Mouse (Mus musculus) bone marrow macrophage, adult 2 months (primary cell): ENCODE results near the gene Pgr.

Experiments used
- CTCF ChIP-seq: IDR thresholded peaks from 2 replicates; pipeline ENCODE4 v1.5.1; 2012; ENCODE audit warnings: low read depth, mild to moderate bottlenecking, low read length, moderate library complexity
- POLR2A ChIP-seq: IDR thresholded peaks from 2 replicates; pipeline ENCODE4 v1.6.1; 2012; ENCODE audit warnings: mild to moderate bottlenecking, low read depth, low read length, borderline replicate concordance

DNA sequence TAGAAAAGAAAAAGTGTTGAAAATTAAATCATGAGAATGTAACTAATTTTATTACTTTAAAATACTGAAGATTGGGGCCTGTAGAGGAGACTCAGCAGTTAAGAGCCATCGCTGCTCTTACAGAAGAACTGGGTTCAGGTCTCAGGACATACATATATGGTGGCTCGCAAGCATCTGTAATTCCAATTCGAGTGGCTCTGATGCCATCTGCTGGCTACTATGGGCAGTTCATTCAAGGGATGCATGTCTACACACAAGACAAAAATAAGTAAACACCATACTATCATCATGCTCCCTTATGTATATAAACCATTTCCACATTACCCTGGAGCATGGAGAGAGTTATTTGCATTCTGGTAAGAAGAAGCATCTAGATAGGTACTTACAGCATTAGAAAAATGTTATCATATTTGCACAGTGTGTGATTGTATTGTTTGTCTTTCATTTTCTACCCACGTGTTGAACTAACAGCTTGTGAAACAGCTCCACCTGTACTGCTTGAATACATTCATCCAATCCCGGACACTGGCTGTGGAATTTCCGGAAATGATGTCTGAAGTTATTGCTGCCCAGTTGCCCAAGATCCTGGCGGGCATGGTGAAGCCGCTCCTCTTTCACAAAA lies 65.0 kb downstream of the Pgr start:
- no peak for TF ChIP-seq CTCF
- TF ChIP-seq POLR2A, result no peak
